Mouse (Mus musculus): ENCODE data around the gene Dync1li2. TPM values are rescaled to one million over a fixed set of nuclear protein-coding genes. Genes with fewer than 3 reads are reported as not detected.

The Dync1li2 gene
- polyA plus RNA-seq (2012; rRNA removed) (5.8 and 9.4 TPM in 2 replicates), polyA plus RNA-seq (2014; fragmentation: Nextera tagmentation; extraction: Ambion mirVana) (8.2 and 9.8 TPM in 2 replicates)

DNA sequence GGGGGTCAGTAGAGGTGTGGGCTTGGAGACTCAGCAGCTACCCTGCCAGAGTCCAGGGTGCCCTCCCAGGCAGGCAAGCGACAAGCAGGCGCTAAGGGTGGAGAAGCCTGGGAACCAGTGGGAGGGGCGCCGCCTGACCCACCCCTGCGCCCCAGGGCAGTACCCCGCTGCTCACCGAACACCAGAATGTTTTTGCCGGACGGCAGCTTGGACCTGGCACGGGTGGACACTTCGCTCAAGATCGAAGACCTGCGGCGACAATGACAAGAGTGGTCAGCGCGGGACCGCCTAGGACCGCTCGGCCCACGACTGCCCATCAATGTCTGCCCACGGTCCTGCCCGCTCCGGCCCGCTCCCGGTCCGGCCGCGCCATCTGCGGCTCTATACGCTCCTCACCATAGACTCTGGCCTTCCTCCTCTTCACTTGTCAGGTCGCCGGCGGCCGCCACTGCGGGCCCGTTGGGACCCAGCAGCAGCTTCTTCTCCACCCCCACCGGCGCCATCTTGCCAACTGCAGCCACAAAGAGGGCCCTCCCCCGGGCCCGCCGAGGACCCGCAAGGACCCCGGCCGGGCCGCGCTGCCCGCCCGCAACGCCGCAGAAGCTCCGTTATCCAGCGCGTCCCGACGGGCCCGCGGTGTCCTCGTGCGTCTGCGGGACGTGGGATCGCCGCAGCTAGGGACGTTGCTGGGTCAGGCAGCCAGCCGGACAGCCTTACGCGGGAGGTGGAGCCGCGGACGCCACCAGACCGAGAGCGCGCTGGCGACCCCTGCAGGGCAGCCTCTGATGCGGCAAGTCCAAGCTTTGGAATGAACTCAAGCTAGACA lies at the start of gene Dync1li2:
Gene Dync1li2, minus strand, starts transcription at position 749 of the 826 bp plus-strand sequence.
- Histone ChIP-seq H3K9me3 (ENCODE audit: control insufficient read depth, low read length) (no peaks in the 10 kb centered on the region), H3K4me1 (replicated peaks; ENCODE audit: control insufficient read depth in 2 of 2, insufficient read depth in 2 of 2, low read length in 1 of 2) (peaks cover 7 to 11% of the 10 kb centered on the region in 2 experiments), H3K36me3 (replicated peaks; ENCODE audit: control insufficient read depth, insufficient read depth, low read depth) (peaks cover 18% of the 10 kb centered on the region), H3K27ac (peak within 1 kb of the TSS; percentile 39), H3K27me3 (ENCODE audit: control insufficient read depth, insufficient read depth, low read length) (no peaks in the 10 kb centered on the region), H3K4me3 (ENCODE audit: insufficient read depth in 1 of 2, low read depth in 2 of 2, low read length in 2 of 2) (peak within 1 kb of the TSS; percentile 86 to 93), H3K4me2 (ENCODE audit: low read depth) (peak within 1 kb of the TSS; percentile 94), H3K9ac (replicated peaks) (peak within 1 kb of the TSS; percentile 90)
- ATAC-seq (ENCODE audit: insufficient read depth) = peak; percentile 88
- TF ChIP-seq CTCF (IDR thresholded peaks at IDR 0.05; ENCODE audit: low read depth) (peak; percentile 95), EP300 (IDR thresholded peaks at IDR 0.05; ENCODE audit: low read depth) (peak; percentile 23; the same call in 1 of the 2 replicates)
- peak; percentile 65 to 74 (median 70) for DNase-seq (ENCODE audit: low read depth in 3 of 3, low spot score in 3 of 3)
- under 1% methylated on average over 75 of the region's 75 CpGs for WGBS (ENCODE audit: insufficient replicate concordance)

DNA sequence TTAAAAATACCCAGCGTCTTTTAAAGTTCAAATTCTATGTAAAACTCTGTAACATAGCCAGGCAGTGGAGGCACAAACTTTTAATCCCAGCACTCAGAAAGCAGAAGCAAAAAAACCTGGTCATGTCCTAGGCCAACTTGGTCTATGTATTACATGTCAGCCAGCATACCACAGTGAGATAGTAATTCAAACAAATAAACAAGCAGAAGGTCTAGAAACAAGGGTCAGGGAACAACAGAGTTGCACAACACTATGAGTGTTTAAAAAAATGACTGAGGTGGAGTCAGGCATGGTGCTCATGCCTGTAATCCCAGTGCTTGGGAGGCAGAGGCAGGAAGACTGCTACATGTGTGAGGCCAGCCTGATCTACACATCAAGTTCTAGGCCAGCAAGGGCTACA lies 36.2 kb upstream of the Dync1li2 start:
- H3K4me1 ChIP-seq (replicated peaks; ENCODE audit: control insufficient read depth in 2 of 2, insufficient read depth in 2 of 2, low read length in 1 of 2) = no peaks in the 10 kb centered on the region
- 43% methylated on average over 1 of the region's 1 CpGs for WGBS (ENCODE audit: insufficient replicate concordance)
- no peak overlapping the region for H3K4me2 ChIP-seq (ENCODE audit: low read depth)
- H3K9ac ChIP-seq (replicated peaks) = no peak overlapping the region
- ATAC-seq (ENCODE audit: insufficient read depth) (no peak), DNase-seq (ENCODE audit: low read depth in 3 of 3, low spot score in 3 of 3) (no peak)
- H3K4me3 ChIP-seq (ENCODE audit: insufficient read depth in 1 of 2, low read depth in 2 of 2, low read length in 2 of 2) = no peak overlapping the region
- H3K27me3 ChIP-seq (ENCODE audit: control insufficient read depth, insufficient read depth, low read length) = no peaks in the 10 kb centered on the region
- no peak overlapping the region for H3K27ac ChIP-seq
- H3K36me3 ChIP-seq (replicated peaks; ENCODE audit: control insufficient read depth, insufficient read depth, low read depth) = no peaks in the 10 kb centered on the region
- H3K9me3 ChIP-seq (ENCODE audit: control insufficient read depth, low read length) = no peaks in the 10 kb centered on the region
- no peak for TF ChIP-seq EP300 (IDR thresholded peaks at IDR 0.05; ENCODE audit: low read depth)
- TF ChIP-seq CTCF (IDR thresholded peaks at IDR 0.05; ENCODE audit: low read depth) = no peak

GRCm38 (mm10) chr8:104472465-104472864 lies 29.6 kb upstream of the Dync1li2 start:
- ATAC-seq (ENCODE audit: insufficient read depth) (no peak), DNase-seq (ENCODE audit: low read depth in 3 of 3, low spot score in 3 of 3) (no peak)
- Histone ChIP-seq H3K4me2 (ENCODE audit: low read depth) (no peak overlapping the region), H3K4me3 (ENCODE audit: insufficient read depth in 1 of 2, low read depth in 2 of 2, low read length in 2 of 2) (no peak overlapping the region), H3K9me3 (ENCODE audit: control insufficient read depth, low read length) (no peaks in the 10 kb centered on the region), H3K9ac (replicated peaks) (no peak overlapping the region), H3K27me3 (ENCODE audit: control insufficient read depth, insufficient read depth, low read length) (no peaks in the 10 kb centered on the region), H3K36me3 (replicated peaks; ENCODE audit: control insufficient read depth, insufficient read depth, low read depth) (no peaks in the 10 kb centered on the region), H3K27ac (no peak overlapping the region), H3K4me1 (replicated peaks; ENCODE audit: control insufficient read depth in 2 of 2, insufficient read depth in 2 of 2, low read length in 1 of 2) (no peaks in the 10 kb centered on the region)
- TF ChIP-seq EP300 (IDR thresholded peaks at IDR 0.05; ENCODE audit: low read depth) (no peak), CTCF (IDR thresholded peaks at IDR 0.05; ENCODE audit: low read depth) (no peak)
- 57% methylated on average over 3 of the region's 3 CpGs for WGBS (ENCODE audit: insufficient replicate concordance)

- DNase-seq (ENCODE audit: low read depth in 3 of 3, low spot score in 3 of 3) (no peak), ATAC-seq (ENCODE audit: insufficient read depth) (no peak)
- Histone ChIP-seq H3K4me1 (replicated peaks; ENCODE audit: control insufficient read depth in 2 of 2, insufficient read depth in 2 of 2, low read length in 1 of 2) (no peaks in the 10 kb centered on the region), H3K27me3 (ENCODE audit: control insufficient read depth, insufficient read depth, low read length) (no peaks in the 10 kb centered on the region), H3K27ac (no peak overlapping the region), H3K9me3 (ENCODE audit: control insufficient read depth, low read length) (no peaks in the 10 kb centered on the region), H3K36me3 (replicated peaks; ENCODE audit: control insufficient read depth, insufficient read depth, low read depth) (no peaks in the 10 kb centered on the region), H3K9ac (replicated peaks) (no peak overlapping the region), H3K4me3 (ENCODE audit: insufficient read depth in 1 of 2, low read depth in 2 of 2, low read length in 2 of 2) (no peak overlapping the region), H3K4me2 (ENCODE audit: low read depth) (no peak overlapping the region)
- 35% methylated on average over 2 of the region's 2 CpGs for WGBS (ENCODE audit: insufficient replicate concordance)
- TF ChIP-seq CTCF (IDR thresholded peaks at IDR 0.05; ENCODE audit: low read depth) (no peak), EP300 (IDR thresholded peaks at IDR 0.05; ENCODE audit: low read depth) (no peak)
These were observed 24.6 kb upstream of the Dync1li2 start for GRCm38 (mm10) chr8:104467463-104467862.

GRCm38 (mm10) chr8:104452177-104452576 lies 9.3 kb upstream of the Dync1li2 start:
- DNase-seq (ENCODE audit: low read depth in 3 of 3, low spot score in 3 of 3) = peak in 2 of 3 experiments; percentile 11 to 26
- Histone ChIP-seq H3K27ac (no peak overlapping the region), H3K27me3 (ENCODE audit: control insufficient read depth, insufficient read depth, low read length) (no peaks in the 10 kb centered on the region), H3K4me3 (ENCODE audit: insufficient read depth in 1 of 2, low read depth in 2 of 2, low read length in 2 of 2) (no peak overlapping the region), H3K4me2 (ENCODE audit: low read depth) (no peak overlapping the region; the same call in 1 of the 2 replicates), H3K36me3 (replicated peaks; ENCODE audit: control insufficient read depth, insufficient read depth, low read depth) (no peaks in the 10 kb centered on the region), H3K9ac (replicated peaks) (no peak overlapping the region), H3K9me3 (ENCODE audit: control insufficient read depth, low read length) (no peaks in the 10 kb centered on the region), H3K4me1 (replicated peaks; ENCODE audit: control insufficient read depth in 2 of 2, insufficient read depth in 2 of 2, low read length in 1 of 2) (peaks cover 2 to 4% of the 10 kb centered on the region in 2 experiments)
- WGBS (ENCODE audit: insufficient replicate concordance) = 46% methylated on average over 3 of the region's 3 CpGs
- no peak for ATAC-seq (ENCODE audit: insufficient read depth)
- TF ChIP-seq EP300 (IDR thresholded peaks at IDR 0.05; ENCODE audit: low read depth) (no peak), CTCF (IDR thresholded peaks at IDR 0.05; ENCODE audit: low read depth) (no peak)
